Mouse (Mus musculus) olfactory bulb, adult 2 months (tissue): Measurements from ENCODE around the gene Sik2. TPM values are rescaled to one million over a fixed set of nuclear protein-coding genes. Genes with fewer than 3 reads are reported as not detected.

Experiments used
- H3K27ac ChIP-seq: fragments of 200-500 bp; 2 replicates; pipeline ENCODE4 v1.5.1; 2012; ENCODE audit warnings: low read depth, low read length; ENCODE audit not compliant: insufficient read depth
- H3K4me1 ChIP-seq: fragments of 200-500 bp; 2 replicates; pipeline ENCODE4 v1.6.1; 2012; ENCODE audit warnings: low read length; ENCODE audit not compliant: control insufficient read depth, insufficient read depth
- H3K4me3 ChIP-seq: fragments of 200-500 bp; 2 replicates; pipeline ENCODE4 v1.5.1; 2012; ENCODE audit warnings: mild to moderate bottlenecking, low read depth, low read length, moderate library complexity; ENCODE audit not compliant: insufficient read depth
- CTCF ChIP-seq: fragments of 200-500 bp; IDR thresholded peaks from 2 replicates; pipeline ENCODE4 v1.5.1; 2012; ENCODE audit warnings: low read depth, mild to moderate bottlenecking, low read length, moderate library complexity; ENCODE audit not compliant: insufficient read depth
- POLR2A ChIP-seq: fragments of 200-500 bp; IDR thresholded peaks from 2 replicates; pipeline ENCODE4 v1.6.1; 2012; ENCODE audit warnings: mild to moderate bottlenecking, low read depth, low read length, moderate library complexity; ENCODE audit not compliant: insufficient read depth
- WGBS: fragments of 180-500 bp; shearing (Covaris S2); methylation state at CpG from one replicate; pipeline ENCODE4 v1.1.7; 2018; 5-methylcytosine and 5-hydroxymethylcytosine counted together
- polyA plus RNA-seq: library from polyadenylated mRNA; stranded (reverse); fragments of >200 nt; gene quantifications from 2 replicates; pipeline ENCODE4 v1.2.4, GENCODE M21; 2012; ENCODE audit warnings: low replicate concordance; ENCODE audit not compliant: missing spikeins, insufficient read depth, insufficient read length

Sik2 gene
- polyA plus RNA-seq, 1 experiment: not detected

DNA sequence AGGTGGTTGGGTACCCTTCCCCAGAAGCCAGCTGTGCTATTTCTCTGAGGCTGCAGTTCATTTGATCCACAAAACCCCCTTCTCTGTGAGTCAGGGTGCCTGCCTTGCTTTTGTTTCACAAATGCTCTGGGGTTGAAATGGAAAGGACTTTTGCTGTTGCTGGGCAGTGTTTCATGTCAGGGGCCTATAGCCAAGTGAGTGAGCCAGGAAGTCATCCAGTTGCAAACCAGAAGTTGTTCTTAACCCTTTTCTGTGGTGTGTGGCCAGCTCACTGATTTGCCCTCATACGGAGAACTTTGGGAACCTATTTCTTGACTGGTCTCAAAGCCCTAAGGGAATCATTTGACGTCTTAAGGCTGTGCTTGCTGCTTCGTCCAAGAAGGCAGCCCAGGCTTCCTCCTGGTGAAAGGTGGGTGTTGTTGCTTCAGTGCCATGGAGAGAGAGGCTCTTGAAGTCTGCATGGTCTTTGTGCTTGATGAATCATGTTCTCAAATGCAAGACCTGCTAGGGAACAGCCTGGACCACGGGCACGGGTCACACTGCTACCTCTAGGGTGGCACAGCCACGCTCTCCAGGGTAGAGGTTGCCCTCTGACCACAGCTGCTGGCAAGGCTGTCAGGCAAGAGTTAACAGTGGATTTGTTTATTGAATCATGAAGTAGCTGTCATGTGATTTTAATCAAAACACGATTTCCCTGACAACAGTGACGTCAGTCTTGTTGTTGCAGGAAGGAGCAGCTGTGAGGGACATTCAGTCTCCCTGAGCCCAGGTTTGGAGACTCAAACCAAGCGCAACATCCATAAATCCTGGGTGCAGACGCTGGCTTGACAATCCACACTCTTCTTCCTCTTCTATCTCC is 123.9 kb downstream of the Sik2 start:
- no peak for TF ChIP-seq POLR2A
- TF ChIP-seq CTCF: no peak
- Histone ChIP-seq H3K4me1 (peaks cover 27% of the 10 kb centered on the region), H3K27ac (peak overlapping the region; percentile 30; the same call in 1 of the 2 replicates), H3K4me3 (no peak overlapping the region)
- WGBS: 63% methylated on average over 10 of the region's 10 CpGs

DNA sequence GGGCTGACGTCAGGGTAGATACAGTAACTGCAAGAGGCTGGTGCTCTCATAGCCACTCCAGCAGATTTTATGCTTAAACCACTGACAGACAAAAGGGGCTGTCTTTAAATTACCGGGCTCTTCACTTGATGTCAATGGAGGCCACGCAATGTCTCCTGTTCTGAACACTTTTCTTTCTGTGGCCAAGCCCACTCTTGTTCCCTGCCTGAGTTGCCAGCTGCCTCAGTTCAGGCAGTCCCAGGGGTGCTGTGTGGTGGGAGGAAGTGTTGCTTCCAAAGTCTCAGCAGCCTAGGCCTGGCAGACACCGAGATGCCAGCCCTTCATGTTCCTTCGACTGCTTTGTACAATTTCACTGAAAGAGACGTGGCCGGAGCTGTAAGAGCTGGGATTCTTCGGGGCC is 124.8 kb downstream of the Sik2 start:
- no peak for TF ChIP-seq POLR2A
- TF ChIP-seq CTCF: no peak
- 53% methylated on average over 8 of the region's 8 CpGs for WGBS
- no peak overlapping the region for H3K4me3 ChIP-seq
- H3K4me1 ChIP-seq: peaks cover 27% of the 10 kb centered on the region
- H3K27ac ChIP-seq: no peak overlapping the region

DNA sequence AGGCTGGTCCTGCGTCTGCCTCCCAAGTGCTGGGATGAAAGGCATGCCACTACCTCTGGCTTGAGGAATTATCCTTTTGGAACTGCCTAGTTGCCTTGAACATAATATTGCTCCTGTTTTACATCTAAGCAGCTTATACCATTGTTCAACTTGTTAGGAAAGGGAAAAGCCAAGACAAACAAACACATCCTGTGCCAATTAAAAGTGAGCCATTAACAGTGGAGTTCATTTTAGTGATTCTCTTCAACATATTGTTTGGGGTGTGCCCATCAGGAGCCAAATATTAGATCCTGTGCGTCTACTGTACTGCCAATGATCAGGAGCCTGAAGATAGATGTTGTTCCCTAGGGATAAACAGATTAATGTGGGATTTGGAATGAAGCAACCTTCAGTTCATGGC is 126.7 kb downstream of the Sik2 start:
- Histone ChIP-seq H3K27ac (no peak overlapping the region), H3K4me1 (peaks cover 20% of the 10 kb centered on the region), H3K4me3 (no peak overlapping the region)
- TF ChIP-seq POLR2A: no peak
- no peak for TF ChIP-seq CTCF
- 82% methylated on average over 2 of the region's 2 CpGs for WGBS

DNA sequence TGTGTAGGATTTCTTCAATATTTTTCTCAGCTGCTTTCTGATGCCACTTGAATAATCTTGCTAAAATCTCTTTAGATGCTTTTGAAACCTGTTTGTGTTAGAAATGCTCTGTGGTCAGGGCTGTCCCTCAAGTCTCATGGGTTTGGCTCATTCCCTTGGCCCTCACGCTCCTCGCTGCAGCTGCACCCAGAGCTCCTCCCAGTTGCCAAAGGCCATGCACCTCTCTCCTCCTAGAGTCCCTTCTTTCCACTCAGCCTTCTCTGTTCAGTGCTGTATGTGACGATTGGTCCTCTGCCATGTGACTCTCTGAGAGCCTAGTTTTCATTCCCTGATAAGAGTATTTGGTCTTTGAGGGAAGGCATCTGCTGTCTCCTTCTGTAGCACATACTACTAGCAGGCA is 131.4 kb downstream of the Sik2 start:
- WGBS: 55% methylated on average over 3 of the region's 3 CpGs
- no peak overlapping the region for H3K4me3 ChIP-seq
- no peak overlapping the region for H3K27ac ChIP-seq
- peaks cover 11% of the 10 kb centered on the region for H3K4me1 ChIP-seq
- TF ChIP-seq POLR2A (no peak), CTCF (no peak)

DNA sequence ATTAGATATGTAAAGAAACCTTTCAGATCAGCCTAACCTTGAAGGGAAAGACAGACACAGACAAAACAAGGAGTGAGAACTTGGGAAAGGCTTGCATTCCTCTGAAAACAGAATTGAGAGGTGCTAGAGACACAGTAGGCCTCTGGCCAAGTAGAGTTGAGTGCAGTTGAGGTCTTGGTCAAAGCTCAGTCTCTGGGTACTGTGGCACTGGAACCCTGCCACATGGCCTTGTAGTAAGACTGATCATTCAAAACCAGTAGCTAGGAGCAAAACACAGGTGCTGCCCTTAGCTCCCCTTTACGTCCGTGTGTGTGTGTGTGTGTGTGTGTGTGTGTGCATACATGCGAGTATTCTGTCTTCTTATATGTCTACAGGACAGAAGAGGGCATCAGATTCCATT is 132.6 kb downstream of the Sik2 start:
- peaks cover 11% of the 10 kb centered on the region for H3K4me1 ChIP-seq
- WGBS: 91% methylated on average over 3 of the region's 3 CpGs
- no peak overlapping the region for H3K4me3 ChIP-seq
- no peak for TF ChIP-seq CTCF
- TF ChIP-seq POLR2A: no peak
- no peak overlapping the region for H3K27ac ChIP-seq

DNA sequence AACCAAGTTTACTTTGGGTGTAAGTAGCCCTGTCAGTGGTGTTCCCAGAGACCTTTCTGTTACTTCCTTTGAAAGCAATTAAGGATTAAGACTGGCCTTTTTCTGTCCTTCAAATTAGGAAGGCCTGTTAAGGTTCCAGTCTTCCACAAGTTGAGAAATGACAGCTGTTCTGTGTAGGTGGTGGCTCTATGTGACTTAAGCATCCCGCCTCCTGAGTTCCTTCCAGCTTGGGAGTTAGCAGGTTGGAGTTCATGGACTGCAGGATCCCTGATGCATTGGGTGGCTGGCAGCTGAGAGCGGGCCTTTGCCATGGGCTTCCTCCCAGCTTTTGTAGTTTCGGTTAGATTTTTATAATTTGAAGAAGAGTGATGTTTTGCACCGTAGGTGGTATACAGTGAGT is 133.4 kb downstream of the Sik2 start:
- no peak overlapping the region for H3K27ac ChIP-seq
- H3K4me1 ChIP-seq: peaks cover 11% of the 10 kb centered on the region
- 94% methylated on average over 4 of the region's 4 CpGs for WGBS
- TF ChIP-seq CTCF: no peak
- no peak for TF ChIP-seq POLR2A
- no peak overlapping the region for H3K4me3 ChIP-seq

DNA sequence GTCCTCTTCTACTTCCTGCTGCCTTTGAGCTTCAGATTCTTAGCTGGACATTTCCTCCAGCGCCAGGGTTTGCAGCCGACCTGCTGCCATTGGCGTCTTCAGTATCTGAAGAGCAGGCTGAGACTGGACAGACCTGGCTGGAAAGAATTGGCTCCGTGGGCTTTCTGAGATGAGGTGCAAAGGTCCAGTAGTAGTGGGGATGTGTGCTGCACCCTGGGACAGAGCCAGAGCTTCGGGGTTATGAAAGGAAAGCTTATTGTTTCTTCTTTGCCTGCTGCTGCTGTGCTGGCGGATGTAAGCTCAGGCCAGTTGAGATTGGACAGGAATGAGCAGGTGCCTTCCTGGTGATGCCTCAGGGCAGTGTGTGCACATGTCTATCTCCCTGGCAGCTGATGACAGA is 134.8 kb downstream of the Sik2 start:
- 62% methylated on average over 6 of the region's 6 CpGs for WGBS
- no peak overlapping the region for H3K27ac ChIP-seq
- no peak overlapping the region for H3K4me3 ChIP-seq
- H3K4me1 ChIP-seq: peaks cover 11% of the 10 kb centered on the region
- TF ChIP-seq POLR2A (no peak), CTCF (no peak)

DNA sequence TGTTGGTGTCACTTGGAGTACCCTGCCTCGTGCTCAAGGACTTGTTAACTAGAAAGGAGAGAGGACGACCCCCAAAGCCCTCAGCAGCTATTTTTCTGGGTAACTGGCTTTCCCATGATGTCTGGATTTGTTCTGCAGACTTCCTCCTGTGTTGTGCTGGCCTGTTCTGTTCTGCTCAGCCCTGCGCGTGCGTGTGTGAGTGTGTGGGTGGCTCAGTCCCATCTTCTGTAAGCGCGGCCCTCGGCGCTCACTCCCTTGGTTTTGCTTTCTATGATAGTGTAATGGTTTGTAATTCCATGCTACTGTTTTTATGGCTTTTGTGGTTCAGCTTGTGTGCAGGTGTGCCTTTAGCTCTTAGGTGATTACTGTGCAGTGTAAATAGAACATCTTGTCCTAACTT is 135.7 kb downstream of the Sik2 start:
- no peak overlapping the region for H3K4me3 ChIP-seq
- no peak for TF ChIP-seq POLR2A
- no peak for TF ChIP-seq CTCF
- H3K27ac ChIP-seq: no peak overlapping the region
- H3K4me1 ChIP-seq: peaks cover 11% of the 10 kb centered on the region
- WGBS: 47% methylated on average over 9 of the region's 9 CpGs

GRCm38 (mm10) chr9:50868182-50868581 is 140.7 kb downstream of the Sik2 start:
- Histone ChIP-seq H3K4me3 (no peak overlapping the region), H3K4me1 (peaks cover 7% of the 10 kb centered on the region), H3K27ac (no peak overlapping the region)
- no peak for TF ChIP-seq CTCF
- no peak for TF ChIP-seq POLR2A
- 58% methylated on average over 2 of the region's 2 CpGs for WGBS
